Mouse (Mus musculus) G1E (cell line): ENCODE data around the gene Zcchc2. TPM values are rescaled to one million over a fixed set of nuclear protein-coding genes. Genes with fewer than 3 reads are reported as not detected.

ENCODE experiments used
- ATAC-seq: 2 replicates; pipeline ENCODE4 v1.8.0; 2016; ENCODE audit warnings: mild to moderate bottlenecking; ENCODE audit not compliant: insufficient number of reproducible peaks, poor library complexity, low FRiP score, severe bottlenecking; ENCODE audit errors: extremely low read depth
- DNase-seq: peaks from one replicate; pipeline ENCODE4 v3.0.0; 2012; ENCODE audit warnings: low spot score
- H3K27me3 ChIP-seq: 2 replicates; pipeline ENCODE4 v1.6.1; 2012; ENCODE audit warnings: mild to moderate bottlenecking, low read length, inconsistent platforms; ENCODE audit not compliant: insufficient read depth
- H3K36me3 ChIP-seq: replicated peaks from 2 replicates; pipeline ENCODE3; 2012; ENCODE audit warnings: mild to moderate bottlenecking, inconsistent platforms
- H3K4me1 ChIP-seq: 2 replicates; pipeline ENCODE4 v1.6.1; 2012; ENCODE audit warnings: low read depth, low read length, inconsistent platforms, mixed read lengths; ENCODE audit not compliant: insufficient read depth
- H3K4me3 ChIP-seq: 2 replicates; pipeline ENCODE4 v1.5.1; 2012; ENCODE audit warnings: low read depth, mild to moderate bottlenecking, inconsistent platforms, low read length, moderate library complexity, mixed read lengths
- H3K9me3 ChIP-seq: replicated peaks from 2 replicates; pipeline ENCODE4 v1.6.1; 2012; ENCODE audit warnings: inconsistent platforms
- CTCF ChIP-seq: IDR thresholded peaks from 2 replicates; pipeline ENCODE4 v1.5.1; 2012; ENCODE audit warnings: low read depth, low read length, inconsistent platforms, mixed read lengths
- GATA1 ChIP-seq: IDR thresholded peaks from 2 replicates; pipeline ENCODE4 v1.6.1; 2012; ENCODE audit warnings: borderline replicate concordance, low read length, inconsistent platforms, mixed read lengths
- GATA2 ChIP-seq: IDR thresholded peaks from 2 replicates; pipeline ENCODE4 v1.6.1; 2012; ENCODE audit warnings: low read depth, low read length, inconsistent platforms, borderline replicate concordance
- POLR2AphosphoS5 ChIP-seq: IDR thresholded peaks from 2 replicates; pipeline ENCODE4 v1.6.1; 2012; ENCODE audit warnings: low read depth, low read length, inconsistent platforms; ENCODE audit not compliant: insufficient replicate concordance
- TAL1 ChIP-seq: conservative IDR thresholded peaks from 2 replicates; pipeline ENCODE4 v1.6.1; 2012; ENCODE audit warnings: low read depth, low read length, inconsistent platforms, mixed read lengths
- polyA plus RNA-seq: library from polyadenylated mRNA; stranded (reverse); fragments of >175 nt; gene quantifications from 2 replicates; pipeline ENCODE4 v1.2.3, GENCODE M21; 2012
- total RNA-seq, 2 experiments: library from RNA; stranded (forward) in 1 of 2; stranded (reverse) in 1 of 2; fragments of 200-1000 nt in 1 of 2; fragments of >200 nt in 1 of 2; fragmentation: Nextera tagmentation in 1 of 2; gene quantifications; 2 replicates each; pipeline ENCODE4 v1.2.3; 2014 to 2017

Gene Zcchc2
- total and polyA plus RNA-seq, 3 experiments: 13.7 to 36.7 (median 13.7) TPM

DNA sequence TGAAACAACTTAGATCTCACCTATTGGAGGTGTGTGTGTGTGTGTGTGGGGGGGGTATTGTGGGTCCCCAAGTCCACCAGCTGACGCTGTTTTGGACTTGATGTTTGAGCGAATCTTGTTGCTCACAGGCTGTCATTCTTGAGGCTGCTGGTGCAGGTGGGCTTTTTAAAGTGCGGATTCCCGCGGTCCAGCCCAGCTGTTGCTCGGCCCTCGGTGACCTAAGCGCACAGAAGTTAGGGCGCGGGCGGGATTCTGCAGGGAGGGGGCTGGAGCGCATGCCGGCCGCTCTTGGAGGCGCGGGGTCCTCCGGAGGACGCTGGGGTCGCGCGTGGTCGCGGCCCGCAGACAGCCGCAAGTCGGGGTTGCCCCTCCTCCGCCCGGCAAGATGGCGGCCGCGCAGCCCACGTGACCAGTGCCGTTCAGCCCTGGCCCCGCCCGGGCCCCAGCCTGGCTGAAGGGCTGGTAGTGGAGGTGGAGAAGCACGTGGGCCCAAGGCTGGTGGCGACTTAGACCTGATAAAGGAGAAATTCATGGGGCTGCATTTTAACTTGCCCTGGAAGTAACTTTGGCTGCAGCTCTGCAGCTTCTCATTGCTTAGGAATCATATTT, 3.5 kb downstream of the Zcchc2 start:
- Histone ChIP-seq H3K9me3 (no peaks in the 10 kb centered on the region), H3K4me1 (peaks cover 58% of the 10 kb centered on the region), H3K36me3 (peaks cover 17% of the 10 kb centered on the region), H3K4me3 (peak overlapping the region; percentile 94), H3K27me3 (no peaks in the 10 kb centered on the region)
- peak; percentile 90 for DNase-seq
- peak; percentile 54 for ATAC-seq
- no peak for TF ChIP-seq GATA2
- TF ChIP-seq POLR2AphosphoS5: no peak
- TF ChIP-seq TAL1: no peak
- TF ChIP-seq CTCF: no peak
- no peak for TF ChIP-seq GATA1

DNA sequence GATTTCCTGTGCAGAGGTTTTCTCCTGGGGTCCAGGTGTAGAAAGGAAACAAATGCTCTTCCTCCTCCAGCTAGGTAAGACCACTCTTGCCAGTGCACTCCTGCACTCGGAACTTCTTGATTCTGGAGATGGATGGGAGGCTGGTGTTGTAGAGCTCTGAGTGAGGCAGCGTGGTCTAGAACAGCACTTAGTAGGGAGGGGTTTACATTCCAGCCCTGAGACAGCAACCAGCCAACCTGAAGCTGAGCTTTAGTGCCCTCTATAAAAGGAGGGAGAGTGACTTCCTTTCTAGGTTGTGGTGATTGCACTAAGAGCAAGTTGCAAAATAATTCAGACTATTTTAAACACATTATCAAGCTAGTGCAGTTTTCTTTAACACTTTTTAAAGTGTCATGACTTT, 5.8 kb downstream of the Zcchc2 start:
- ATAC-seq: no peak
- DNase-seq: no peak
- Histone ChIP-seq H3K36me3 (peaks cover 31% of the 10 kb centered on the region), H3K4me1 (peaks cover 51% of the 10 kb centered on the region), H3K4me3 (peak overlapping the region; percentile 7; the same call in 1 of the 2 replicates), H3K27me3 (no peaks in the 10 kb centered on the region), H3K9me3 (no peaks in the 10 kb centered on the region)
- TF ChIP-seq CTCF: no peak
- no peak for TF ChIP-seq GATA2
- TF ChIP-seq POLR2AphosphoS5: no peak
- no peak for TF ChIP-seq TAL1
- TF ChIP-seq GATA1: no peak

DNA sequence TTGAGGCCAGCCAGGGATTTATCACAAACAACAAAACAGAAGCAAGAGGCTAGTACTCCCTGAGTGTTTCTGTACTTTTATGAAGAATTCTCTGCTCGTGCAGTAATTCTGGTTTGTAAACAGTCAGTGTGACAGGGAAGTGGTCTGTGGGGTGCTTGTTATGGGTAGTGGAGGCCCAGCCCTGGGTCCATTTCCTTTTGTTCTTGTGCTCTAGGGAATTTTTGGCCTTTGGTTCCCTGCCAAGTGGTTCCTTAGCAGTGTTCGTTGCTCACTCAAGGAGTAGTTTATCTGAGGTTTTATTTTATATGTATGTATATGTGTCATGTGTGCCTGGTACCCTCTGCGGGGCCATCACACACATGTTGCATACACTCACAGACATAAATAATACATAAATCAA, 7.1 kb downstream of the Zcchc2 start:
- Histone ChIP-seq H3K36me3 (peaks cover 42% of the 10 kb centered on the region), H3K9me3 (no peaks in the 10 kb centered on the region), H3K4me1 (peaks cover 42% of the 10 kb centered on the region), H3K4me3 (no peak overlapping the region), H3K27me3 (no peaks in the 10 kb centered on the region)
- TF ChIP-seq POLR2AphosphoS5: no peak
- TF ChIP-seq GATA1: no peak
- no peak for TF ChIP-seq GATA2
- no peak for TF ChIP-seq TAL1
- no peak for ATAC-seq
- no peak for DNase-seq

DNA sequence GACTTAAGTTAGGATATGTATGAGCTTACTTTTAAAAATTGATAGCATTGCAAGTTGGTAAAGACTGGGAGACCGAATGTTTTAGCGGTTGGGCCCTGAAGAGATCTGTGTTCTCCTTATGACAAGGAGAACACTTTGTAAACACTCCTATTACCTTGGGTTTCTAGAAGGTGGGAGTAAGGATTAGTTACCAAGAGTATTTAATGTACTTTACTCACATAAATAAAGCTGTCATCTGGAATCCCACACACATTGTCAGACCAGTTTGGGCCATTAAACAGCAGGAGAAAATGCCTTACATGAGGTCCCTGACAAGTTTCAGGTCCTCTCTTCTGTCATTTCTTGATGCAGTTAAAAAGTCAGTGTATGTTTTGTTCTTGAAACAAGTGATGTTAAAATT, 9.6 kb downstream of the Zcchc2 start:
- H3K36me3 ChIP-seq: peaks cover 66% of the 10 kb centered on the region
- H3K4me3 ChIP-seq: no peak overlapping the region
- no peaks in the 10 kb centered on the region for H3K27me3 ChIP-seq
- no peak for TF ChIP-seq TAL1
- TF ChIP-seq GATA1: no peak
- no peak for TF ChIP-seq CTCF
- TF ChIP-seq POLR2AphosphoS5: no peak
- TF ChIP-seq GATA2: no peak
- DNase-seq (no peak), ATAC-seq (no peak)
- no peaks in the 10 kb centered on the region for H3K9me3 ChIP-seq
- peaks cover 24% of the 10 kb centered on the region for H3K4me1 ChIP-seq

DNA sequence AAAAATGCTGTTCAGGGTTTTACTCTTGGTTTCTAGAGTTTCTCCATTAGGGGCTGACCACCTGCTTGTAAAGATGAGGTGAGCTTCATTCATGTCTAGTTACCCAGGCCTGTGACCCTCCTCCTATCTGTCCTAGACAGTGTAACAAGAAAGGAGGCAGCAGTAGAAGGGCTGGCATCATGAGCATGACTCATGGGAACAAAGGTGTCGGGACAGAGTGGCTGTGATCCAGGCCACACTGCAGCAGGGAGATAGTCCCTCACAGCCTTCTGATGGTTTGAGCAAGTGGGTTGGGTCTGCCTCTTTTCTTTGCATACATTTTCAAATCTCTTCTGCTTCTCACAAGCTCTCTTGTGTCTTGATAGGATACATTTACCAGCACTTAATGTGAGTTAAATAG, 17.4 kb downstream of the Zcchc2 start:
- ATAC-seq: no peak
- Histone ChIP-seq H3K36me3 (peaks cover 95% of the 10 kb centered on the region), H3K4me3 (no peak overlapping the region), H3K27me3 (no peaks in the 10 kb centered on the region), H3K4me1 (no peaks in the 10 kb centered on the region; the same call in 1 of the 2 replicates), H3K9me3 (no peaks in the 10 kb centered on the region)
- no peak for DNase-seq
- TF ChIP-seq GATA2: no peak
- TF ChIP-seq GATA1: no peak
- no peak for TF ChIP-seq TAL1
- TF ChIP-seq CTCF: no peak
- no peak for TF ChIP-seq POLR2AphosphoS5

DNA sequence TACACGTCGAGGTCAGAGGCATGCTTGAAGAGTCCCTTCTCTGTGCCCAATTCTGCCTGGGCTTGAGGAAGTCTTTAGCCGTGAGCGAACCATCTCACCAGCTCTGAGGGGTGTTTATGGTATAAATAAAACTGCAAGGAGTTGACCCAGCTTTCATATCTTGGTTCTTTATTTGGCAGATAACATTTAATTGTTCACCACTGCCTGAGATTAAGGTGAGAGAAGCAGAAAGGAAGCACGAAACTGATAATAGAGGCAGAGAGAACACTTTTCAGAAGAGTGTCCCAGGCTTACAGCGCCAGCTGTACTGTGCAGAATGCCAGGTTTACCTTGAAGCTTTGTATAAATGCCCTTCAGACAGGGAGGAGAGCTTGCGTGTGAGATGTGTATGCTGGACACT, 20.9 kb downstream of the Zcchc2 start:
- H3K4me1 ChIP-seq: peaks cover 3% of the 10 kb centered on the region
- H3K4me3 ChIP-seq: no peak overlapping the region
- TF ChIP-seq GATA1 (no peak), GATA2 (no peak), POLR2AphosphoS5 (no peak), TAL1 (no peak), CTCF (no peak)
- H3K9me3 ChIP-seq: no peaks in the 10 kb centered on the region
- H3K27me3 ChIP-seq: no peaks in the 10 kb centered on the region
- peaks cover 95% of the 10 kb centered on the region for H3K36me3 ChIP-seq
- no peak for ATAC-seq
- DNase-seq: no peak

DNA sequence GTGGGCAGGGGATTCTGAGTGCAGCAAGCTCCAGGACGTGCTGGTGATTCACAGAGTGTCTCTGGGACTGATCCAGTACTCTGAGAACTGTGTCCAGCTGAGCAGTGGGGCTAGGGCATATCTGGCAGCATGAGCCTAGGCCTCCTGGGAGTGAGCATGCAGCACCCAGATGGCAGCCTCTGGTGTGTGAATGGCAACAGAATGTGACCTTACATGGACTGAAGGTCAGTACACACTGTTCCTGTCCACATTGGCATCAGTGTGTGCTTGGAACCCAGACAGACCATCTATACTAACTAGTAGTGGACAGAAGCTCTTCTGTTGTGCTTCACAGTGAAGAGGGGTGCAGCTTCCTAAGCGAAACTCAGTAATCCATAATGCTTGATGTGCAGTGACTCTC, 23.6 kb downstream of the Zcchc2 start:
- no peak for DNase-seq
- H3K4me1 ChIP-seq: peaks cover 8% of the 10 kb centered on the region
- TF ChIP-seq POLR2AphosphoS5 (no peak), CTCF (no peak), GATA2 (no peak), TAL1 (no peak), GATA1 (no peak)

More for the DNA sequence above, 23.6 kb downstream of the Zcchc2 start:
- Histone ChIP-seq H3K36me3 (peaks cover 95% of the 10 kb centered on the region), H3K27me3 (no peaks in the 10 kb centered on the region), H3K9me3 (no peaks in the 10 kb centered on the region), H3K4me3 (no peak overlapping the region)
- ATAC-seq: no peak
